Mouse (Mus musculus): ENCODE data around the gene Eef1akmt3. TPM values are rescaled to one million over a fixed set of nuclear protein-coding genes. Genes with fewer than 3 reads are reported as not detected.
A peak's percentile ranks its signal among the peaks of the same experiment; 100 is the strongest.
"Not testable (repeated sequence)": the region's sequence is repeated elsewhere in the genome, so short reads cannot be mapped to it uniquely, and the experiment has no call there.

Gene Eef1akmt3
- polyA plus RNA-seq, 1 experiment from 2014 or later, result 1.0 TPM

- peaks cover 43% of the 10 kb centered on the region for H3K36me3 ChIP-seq
- H3K4me2 ChIP-seq (replicated peaks), result peak overlapping the region; percentile 98
- H3K9ac ChIP-seq, result peak overlapping the region; percentile 78
- WGBS, result 80% methylated on average over 9 of the region's 9 CpGs
- H3K4me1 ChIP-seq, result peaks cover 33% of the 10 kb centered on the region
- no peak for ATAC-seq (ENCODE audit: low FRiP score, low read depth)
- H3K4me3 ChIP-seq, result peak overlapping the region; percentile 68
- H3K27ac ChIP-seq, result no peak overlapping the region; the same call in 1 of the 2 replicates
- H3K9me3 ChIP-seq, result no peaks in the 10 kb centered on the region
- H3K27me3 ChIP-seq, result no peaks in the 10 kb centered on the region
Measured at GRCm38 (mm10) chr10:127068360-127069038, 27.2 kb upstream of the Eef1akmt3 start.

DNA sequence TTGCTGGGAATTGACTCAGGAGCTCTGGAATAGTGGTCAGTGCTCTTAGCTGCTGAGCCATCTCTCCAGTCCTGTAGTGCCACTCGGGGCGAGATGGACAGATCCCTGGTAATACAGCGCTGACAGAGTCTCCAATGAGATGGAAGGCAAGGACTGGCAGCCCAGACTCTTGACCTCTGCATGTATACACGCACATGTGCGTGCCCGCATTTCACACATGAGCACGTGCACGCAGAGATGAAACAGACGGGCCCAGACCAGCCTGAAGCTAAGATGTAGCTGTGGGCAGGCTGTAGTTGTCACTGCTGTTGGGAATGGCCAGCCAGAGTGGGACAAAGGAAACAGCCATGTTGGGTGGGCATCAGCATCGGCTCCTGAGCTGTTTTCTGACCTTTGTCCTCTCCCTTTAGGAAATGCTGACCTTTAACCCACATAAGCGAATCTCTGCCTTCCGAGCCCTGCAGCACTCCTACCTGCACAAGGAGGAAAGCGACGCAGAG is 25.3 kb upstream of the Eef1akmt3 start:
- Histone ChIP-seq H3K27ac (no peak overlapping the region), H3K4me2 (replicated peaks) (no peak overlapping the region), H3K27me3 (peaks cover 2% of the 10 kb centered on the region), H3K4me3 (no peak overlapping the region), H3K9me3 (no peaks in the 10 kb centered on the region), H3K9ac (no peak overlapping the region), H3K36me3 (peaks cover 43% of the 10 kb centered on the region), H3K4me1 (peaks cover 33% of the 10 kb centered on the region)
- 87% methylated on average over 14 of the region's 14 CpGs for WGBS
- no peak for ATAC-seq (ENCODE audit: low FRiP score, low read depth)

DNA sequence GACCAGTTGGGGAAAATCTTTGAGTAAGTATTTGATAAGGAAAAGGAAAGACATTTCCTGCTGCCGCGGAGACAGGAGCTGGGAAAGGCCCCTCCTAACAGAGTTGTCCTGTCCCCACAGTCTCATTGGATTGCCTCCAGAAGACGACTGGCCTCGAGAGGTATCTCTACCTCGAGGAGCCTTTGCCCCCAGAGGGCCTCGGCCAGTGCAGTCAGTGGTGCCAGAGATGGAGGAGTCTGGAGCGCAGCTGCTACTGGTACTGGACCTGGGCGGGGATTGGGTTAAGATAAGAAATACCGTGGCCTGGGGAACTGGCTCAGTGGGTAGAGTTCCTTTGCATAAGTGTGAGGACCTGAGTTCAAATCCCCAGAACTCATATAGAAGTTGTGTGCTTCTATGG is 24.7 kb upstream of the Eef1akmt3 start:
- no peak for ATAC-seq (ENCODE audit: low FRiP score, low read depth)
- no peak overlapping the region for H3K4me2 ChIP-seq (replicated peaks)
- peaks cover 28% of the 10 kb centered on the region for H3K4me1 ChIP-seq
- H3K9ac ChIP-seq, result no peak overlapping the region
- H3K4me3 ChIP-seq, result no peak overlapping the region
- 88% methylated on average over 9 of the region's 9 CpGs for WGBS
- H3K36me3 ChIP-seq, result peaks cover 43% of the 10 kb centered on the region
- no peak overlapping the region for H3K27ac ChIP-seq
- H3K27me3 ChIP-seq, result peaks cover 8% of the 10 kb centered on the region
- H3K9me3 ChIP-seq, result no peaks in the 10 kb centered on the region

- peak overlapping the region; percentile 97 for H3K9ac ChIP-seq
- peak overlapping the region; percentile 72 for H3K27ac ChIP-seq
- H3K4me3 ChIP-seq, result peak overlapping the region; percentile 83
- H3K9me3 ChIP-seq, result no peaks in the 10 kb centered on the region
- ATAC-seq (ENCODE audit: low FRiP score, low read depth), result no peak
- H3K36me3 ChIP-seq, result peaks cover 43% of the 10 kb centered on the region
- H3K4me1 ChIP-seq, result peaks cover 27% of the 10 kb centered on the region
- peak overlapping the region; percentile 92 for H3K4me2 ChIP-seq (replicated peaks)
- WGBS, result 13% methylated on average over 37 of the region's 37 CpGs
- peaks cover 17% of the 10 kb centered on the region for H3K27me3 ChIP-seq
Measured at GRCm38 (mm10) chr10:127063913-127064870, 22.9 kb upstream of the Eef1akmt3 start.

DNA sequence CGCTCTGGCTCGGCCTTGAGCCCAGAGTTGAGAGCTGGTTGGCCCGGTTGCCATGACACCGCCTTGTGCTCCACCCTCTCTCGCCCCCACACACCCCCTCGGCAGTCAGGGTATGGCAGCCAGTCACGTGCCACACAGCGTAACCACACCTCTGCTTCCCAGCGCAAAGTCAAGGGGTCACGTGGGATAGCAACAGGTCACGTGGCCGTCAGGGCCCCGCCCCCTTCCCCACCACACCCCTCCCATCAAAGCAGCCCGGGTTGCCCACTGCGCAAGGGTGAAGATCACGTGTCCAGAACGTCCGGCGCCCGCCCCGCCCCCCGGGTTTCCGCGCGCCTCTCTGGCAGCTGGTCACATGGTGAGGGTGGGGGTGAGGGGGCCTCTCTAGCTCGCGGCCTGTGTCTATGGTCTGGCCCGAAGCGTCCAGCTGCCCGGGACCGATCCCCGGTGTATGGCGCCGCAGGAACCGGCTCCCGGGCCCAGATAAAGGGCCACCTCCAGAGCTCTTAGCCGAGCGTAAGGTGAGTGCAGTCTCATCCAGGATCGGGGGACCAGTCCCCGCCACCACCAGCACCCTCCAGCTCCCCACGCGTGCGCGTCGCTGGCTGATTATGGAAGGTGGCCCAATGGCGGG is 22.0 kb upstream of the Eef1akmt3 start, which contains the start of gene Cdk4:
TSS of gene Cdk4 (plus strand) at position 296 of the 634 bp plus-strand sequence.
- no peaks in the 10 kb centered on the region for H3K9me3 ChIP-seq
- ATAC-seq (ENCODE audit: low FRiP score, low read depth), result peak; percentile 92
- H3K27me3 ChIP-seq, result peaks cover 22% of the 10 kb centered on the region
- peaks cover 39% of the 10 kb centered on the region for H3K36me3 ChIP-seq
- peak within 1 kb of the TSS; percentile 92 for H3K4me2 ChIP-seq (replicated peaks)
- H3K4me3 ChIP-seq, result peak within 1 kb of the TSS; percentile 83
- H3K27ac ChIP-seq, result peak within 1 kb of the TSS; percentile 72
- under 1% methylated on average over 46 of the region's 46 CpGs for WGBS
- H3K4me1 ChIP-seq, result peaks cover 27% of the 10 kb centered on the region
- H3K9ac ChIP-seq, result peak within 1 kb of the TSS; percentile 97

- Histone ChIP-seq H3K4me2 (replicated peaks) (no peak overlapping the region), H3K27ac (no peak overlapping the region), H3K9me3 (no peaks in the 10 kb centered on the region), H3K4me3 (no peak overlapping the region), H3K27me3 (peaks cover 25% of the 10 kb centered on the region), H3K9ac (no peak overlapping the region), H3K4me1 (peaks cover 29% of the 10 kb centered on the region), H3K36me3 (peaks cover 35% of the 10 kb centered on the region)
- WGBS, result 70% methylated on average over 5 of the region's 5 CpGs
- no peak for ATAC-seq (ENCODE audit: low FRiP score, low read depth)
Measured at GRCm38 (mm10) chr10:127062503-127062902, 21.2 kb upstream of the Eef1akmt3 start.

GRCm38 (mm10) chr10:127062101-127062500 is 20.8 kb upstream of the Eef1akmt3 start:
- H3K9me3 ChIP-seq; H3K4me3 ChIP-seq; H3K9ac ChIP-seq; H3K27ac ChIP-seq; ATAC-seq (ENCODE audit: low FRiP score, low read depth); H3K4me2 ChIP-seq (replicated peaks): not testable (repeated sequence)
- whole genome bisulfite sequencing, result 85% methylated on average over 4 of the region's 4 CpGs
- Histone ChIP-seq H3K27me3 (peaks cover 28% of the 10 kb centered on the region), H3K4me1 (peaks cover 29% of the 10 kb centered on the region), H3K36me3 (peaks cover 35% of the 10 kb centered on the region)

GRCm38 (mm10) chr10:127061513-127061912 is 20.2 kb upstream of the Eef1akmt3 start:
- no peak overlapping the region for H3K9ac ChIP-seq
- H3K4me2 ChIP-seq (replicated peaks), result no peak overlapping the region

DNA sequence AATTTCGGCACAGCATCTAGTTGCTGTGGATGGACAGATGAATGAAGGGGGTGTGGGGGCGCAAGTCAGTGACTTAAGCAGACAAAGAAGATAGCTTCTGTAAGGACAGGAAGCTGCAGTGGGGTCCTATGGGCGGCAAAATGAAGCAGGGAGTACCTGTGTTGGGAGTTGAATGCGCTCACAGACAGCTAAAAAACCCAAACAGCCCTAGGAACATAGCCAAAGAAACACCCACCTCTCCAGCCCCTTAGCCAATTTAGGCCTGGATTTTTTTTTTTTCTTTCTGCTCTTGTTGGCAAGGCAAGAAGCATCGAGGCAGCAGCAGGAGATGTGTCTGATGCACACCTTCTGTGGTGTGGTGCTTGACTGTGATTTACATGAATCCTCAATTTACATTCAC is 19.8 kb upstream of the Eef1akmt3 start:
- H3K9me3 ChIP-seq, result no peaks in the 10 kb centered on the region
- no peak overlapping the region for H3K4me3 ChIP-seq
- H3K4me2 ChIP-seq (replicated peaks), result no peak overlapping the region; the same call in 1 of the 2 replicates
- ATAC-seq (ENCODE audit: low FRiP score, low read depth), result no peak
- WGBS, result 43% methylated on average over 5 of the region's 5 CpGs
- H3K9ac ChIP-seq, result no peak overlapping the region
- H3K4me1 ChIP-seq, result peaks cover 29% of the 10 kb centered on the region
- peaks cover 28% of the 10 kb centered on the region for H3K27me3 ChIP-seq
- peaks cover 34% of the 10 kb centered on the region for H3K36me3 ChIP-seq
- no peak overlapping the region for H3K27ac ChIP-seq

More at GRCm38 (mm10) chr10:127061513-127061912, 20.2 kb upstream of the Eef1akmt3 start:
- WGBS, result 68% methylated on average over 2 of the region's 2 CpGs
- H3K9me3 ChIP-seq, result no peaks in the 10 kb centered on the region
- H3K36me3 ChIP-seq, result peaks cover 34% of the 10 kb centered on the region
- no peak overlapping the region for H3K27ac ChIP-seq
- H3K27me3 ChIP-seq, result peaks cover 28% of the 10 kb centered on the region
- no peak for ATAC-seq (ENCODE audit: low FRiP score, low read depth)
- no peak overlapping the region for H3K4me3 ChIP-seq
- H3K4me1 ChIP-seq, result peaks cover 29% of the 10 kb centered on the region

- Histone ChIP-seq H3K27ac (peak within 1 kb of the TSS; percentile 39; the same call in 1 of the 2 replicates), H3K27me3 (peaks cover 28% of the 10 kb centered on the region), H3K4me3 (peak within 1 kb of the TSS; percentile 94), H3K4me1 (peaks cover 26% of the 10 kb centered on the region), H3K9ac (peak within 1 kb of the TSS; percentile 85), H3K4me2 (replicated peaks) (peak within 1 kb of the TSS; percentile 93), H3K36me3 (peaks cover 34% of the 10 kb centered on the region), H3K9me3 (no peaks in the 10 kb centered on the region)
- under 1% methylated on average over 36 of the region's 72 CpGs for WGBS
- peak; percentile 5; the same call in 1 of the 2 replicates for ATAC-seq (ENCODE audit: low FRiP score, low read depth)
Measured at GRCm38 (mm10) chr10:127059968-127060916, 18.9 kb upstream of the Eef1akmt3 start, which contains the start of gene March9. TSS of gene March9 (minus strand) at chr10:127060184.
